Mouse (Mus musculus) lung, adult 2 months (tissue): ENCODE measurements around the gene Setd1b. TPM values are rescaled to one million over a fixed set of nuclear protein-coding genes. Genes with fewer than 3 reads are reported as not detected.

Experiments used
- DNase-seq: peaks from one replicate; pipeline ENCODE4 v3.0.0; 2022
- H3K4me1 ChIP-seq: fragments of 200-500 bp; 2 replicates; pipeline ENCODE4 v1.6.1; 2011; ENCODE audit warnings: low read length; ENCODE audit not compliant: control insufficient read depth, insufficient read depth
- H3K4me3 ChIP-seq: fragments of 200-500 bp; replicated peaks from 2 replicates; pipeline ENCODE3; 2011; ENCODE audit warnings: low read depth, mild to moderate bottlenecking, control low read depth, low read length; ENCODE audit errors: extremely low read depth
- CTCF ChIP-seq: fragments of 200-500 bp; IDR thresholded peaks from 2 replicates; pipeline ENCODE4 v1.5.1; 2011; ENCODE audit warnings: mild to moderate bottlenecking, low read length, control low read depth; ENCODE audit not compliant: insufficient read depth
- POLR2A ChIP-seq: fragments of 200-500 bp; IDR thresholded peaks from 2 replicates; pipeline ENCODE4 v1.6.1; 2011; ENCODE audit warnings: low read depth, mild to moderate bottlenecking, control low read depth, low read length, borderline replicate concordance; ENCODE audit errors: extremely low read depth
- WGBS: fragments of 180-500 bp; shearing (Covaris S2); methylation state at CpG from one replicate; pipeline ENCODE4 v1.1.7; 2018; 5-methylcytosine and 5-hydroxymethylcytosine counted together
- polyA plus RNA-seq: library from polyadenylated mRNA; depleted of rRNA; stranded (reverse); fragments of >200 nt; gene quantifications from 2 replicates; pipeline ENCODE4 v1.2.3, GENCODE M21; 2012

The Setd1b gene
- polyA plus RNA-seq, 1 experiment, result 15.2 TPM

DNA sequence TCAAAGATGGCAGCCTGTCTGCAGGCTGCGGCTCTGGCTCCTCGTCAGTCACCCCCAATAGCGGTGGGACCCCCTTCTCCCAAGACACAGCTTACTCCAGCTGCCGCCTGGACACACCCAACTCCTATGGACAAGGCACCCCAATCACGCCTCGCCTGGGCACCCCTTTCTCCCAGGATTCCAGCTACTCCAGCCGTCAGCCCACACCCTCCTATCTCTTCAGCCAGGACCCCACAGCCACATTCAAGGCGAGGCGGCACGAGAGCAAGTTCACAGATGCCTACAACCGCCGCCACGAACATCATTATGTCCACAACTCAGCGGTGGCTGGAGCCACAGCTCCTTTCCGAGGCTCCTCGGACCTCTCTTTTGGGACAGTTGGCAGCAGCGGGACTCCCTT lies 5.6 kb downstream of the Setd1b start:
- DNase-seq, result no peak
- TF ChIP-seq POLR2A (no peak), CTCF (no peak)
- WGBS, result 81% methylated on average over 17 of the region's 17 CpGs
- Histone ChIP-seq H3K4me1 (peaks cover 19% of the 10 kb centered on the region), H3K4me3 (no peak overlapping the region)

DNA sequence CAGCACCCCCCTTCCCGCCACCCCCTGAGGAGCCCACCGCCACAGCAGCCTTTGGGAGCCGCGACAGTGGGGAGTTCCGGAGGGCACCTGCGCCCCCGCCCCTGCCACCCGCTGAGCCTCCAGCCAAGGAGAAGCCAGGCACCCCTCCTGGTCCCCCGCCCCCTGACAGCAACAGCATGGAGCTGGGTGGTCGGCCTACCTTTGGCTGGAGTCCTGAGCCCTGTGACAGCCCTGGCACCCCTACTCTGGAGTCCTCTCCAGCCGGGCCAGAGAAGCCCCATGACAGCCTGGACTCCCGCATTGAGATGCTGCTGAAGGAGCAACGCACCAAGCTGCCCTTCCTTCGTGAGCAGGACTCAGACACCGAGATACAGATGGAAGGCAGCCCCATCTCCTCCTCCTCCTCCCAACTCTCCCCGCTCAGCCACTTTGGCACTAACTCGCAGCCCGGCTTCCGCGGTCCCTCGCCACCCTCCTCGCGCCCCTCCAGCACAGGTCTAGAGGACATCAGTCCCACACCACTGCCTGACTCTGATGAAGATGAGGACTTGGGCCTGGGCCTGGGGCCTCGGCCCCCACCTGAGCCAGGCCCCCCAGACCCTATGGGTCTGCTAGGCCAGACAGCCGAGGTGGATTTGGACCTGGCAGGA lies 6.2 kb downstream of the Setd1b start:
- 83% methylated on average over 25 of the region's 25 CpGs for WGBS
- TF ChIP-seq POLR2A (no peak), CTCF (no peak)
- Histone ChIP-seq H3K4me1 (peaks cover 19% of the 10 kb centered on the region), H3K4me3 (no peak overlapping the region)
- no peak for DNase-seq

DNA sequence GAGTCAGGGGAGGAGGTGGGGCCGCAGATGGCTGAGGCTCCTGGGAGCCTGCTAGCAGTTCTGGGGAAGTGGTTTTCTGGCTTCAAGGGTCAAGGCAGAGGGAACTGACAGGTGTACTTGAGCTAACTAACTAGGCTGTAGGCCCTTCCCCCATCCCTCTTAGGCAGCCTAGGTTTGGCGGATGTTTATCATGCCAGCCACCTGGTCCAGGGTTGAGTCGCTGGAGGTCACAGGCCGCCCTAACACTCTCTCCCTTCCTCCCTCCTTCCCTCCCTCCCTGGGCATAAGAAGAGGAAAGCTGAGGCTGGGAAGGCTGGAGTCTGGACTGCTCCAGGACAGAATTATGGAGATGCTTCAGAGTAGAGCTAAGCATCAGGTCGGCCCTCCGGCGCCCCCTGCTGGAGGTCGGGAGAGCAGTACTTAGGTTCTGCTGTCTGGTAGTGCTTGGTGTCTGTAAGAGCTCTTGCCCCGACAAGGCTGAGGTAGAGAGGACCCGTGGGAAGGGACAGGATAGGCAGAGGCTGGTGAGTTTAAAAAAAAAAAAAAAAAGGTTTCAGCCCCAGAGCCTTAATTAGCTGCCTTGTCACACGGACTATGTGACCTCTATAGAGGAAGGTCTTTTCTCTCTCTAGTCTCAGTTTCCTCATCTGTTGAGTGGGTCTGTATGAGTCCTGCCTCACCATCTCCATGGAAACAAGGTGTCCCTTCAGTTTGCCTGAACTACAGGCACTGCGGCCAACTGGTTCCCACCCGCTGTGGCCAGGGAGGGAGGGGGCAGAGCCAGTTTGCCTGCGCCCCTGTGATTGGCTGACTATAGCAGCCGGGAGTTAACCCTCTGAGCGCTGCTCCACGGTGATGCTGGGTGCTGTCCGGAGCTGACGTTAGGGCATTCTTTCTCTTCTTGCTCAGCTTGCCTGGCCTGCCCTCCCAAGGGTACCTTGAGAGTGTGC lies 7.7 kb downstream of the Setd1b start:
- H3K4me3 ChIP-seq, result peak overlapping the region; percentile 71
- TF ChIP-seq CTCF (peak; percentile 90), POLR2A (0 out of 2 replicates have a peak, but pooled peaks have one; percentile 35)
- peaks cover 15% of the 10 kb centered on the region for H3K4me1 ChIP-seq
- WGBS, result 4% methylated on average over 19 of the region's 19 CpGs
- DNase-seq, result peak; percentile 90

DNA sequence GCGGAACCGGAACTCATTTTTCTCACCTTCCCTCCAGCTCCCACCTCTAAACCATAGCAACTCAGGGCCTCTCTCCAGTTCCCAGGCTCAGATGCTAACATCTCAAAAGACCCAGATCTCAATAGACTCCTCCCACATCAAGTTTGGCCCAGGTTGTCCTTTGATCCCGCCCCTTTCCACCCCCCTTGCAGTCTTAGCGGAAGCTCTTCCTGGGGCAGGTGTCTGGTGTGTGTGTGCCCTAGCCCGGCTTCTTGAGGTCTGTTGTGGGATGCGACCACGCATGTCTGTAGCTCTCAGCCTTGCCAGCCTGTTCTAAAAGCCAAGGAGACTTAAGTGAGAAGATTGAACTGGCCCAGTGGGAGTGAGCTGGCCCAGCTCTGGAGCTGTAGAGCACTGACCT lies 8.6 kb downstream of the Setd1b start:
- Histone ChIP-seq H3K4me1 (peaks cover 15% of the 10 kb centered on the region), H3K4me3 (no peak overlapping the region)
- WGBS, result 10% methylated on average over 7 of the region's 7 CpGs
- peak; percentile 38 for DNase-seq
- TF ChIP-seq POLR2A, result no peak

DNA sequence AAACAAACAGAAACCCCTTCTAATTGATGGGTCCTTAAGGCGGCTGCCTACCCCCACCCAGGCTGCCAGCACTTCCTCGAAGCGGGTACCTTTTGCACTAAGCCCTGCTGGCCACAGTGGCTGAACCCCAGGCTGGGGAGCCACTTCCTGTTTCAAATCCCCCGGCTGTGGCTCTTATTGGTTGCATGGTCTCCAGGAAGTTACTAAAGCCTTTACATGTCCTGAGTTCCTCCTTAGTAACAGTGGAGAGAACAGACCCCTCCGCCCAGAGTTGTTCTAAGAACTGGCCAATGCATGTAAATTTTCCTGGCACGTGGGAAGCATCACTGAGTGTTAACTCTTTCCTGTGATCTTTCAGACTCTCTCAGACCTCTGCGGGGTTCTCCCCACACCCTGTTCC lies 9.1 kb downstream of the Setd1b start:
- no peak for DNase-seq
- TF ChIP-seq CTCF (no peak), POLR2A (no peak)
- Histone ChIP-seq H3K4me1 (peaks cover 15% of the 10 kb centered on the region), H3K4me3 (no peak overlapping the region)
- WGBS, result 16% methylated on average over 7 of the region's 7 CpGs

DNA sequence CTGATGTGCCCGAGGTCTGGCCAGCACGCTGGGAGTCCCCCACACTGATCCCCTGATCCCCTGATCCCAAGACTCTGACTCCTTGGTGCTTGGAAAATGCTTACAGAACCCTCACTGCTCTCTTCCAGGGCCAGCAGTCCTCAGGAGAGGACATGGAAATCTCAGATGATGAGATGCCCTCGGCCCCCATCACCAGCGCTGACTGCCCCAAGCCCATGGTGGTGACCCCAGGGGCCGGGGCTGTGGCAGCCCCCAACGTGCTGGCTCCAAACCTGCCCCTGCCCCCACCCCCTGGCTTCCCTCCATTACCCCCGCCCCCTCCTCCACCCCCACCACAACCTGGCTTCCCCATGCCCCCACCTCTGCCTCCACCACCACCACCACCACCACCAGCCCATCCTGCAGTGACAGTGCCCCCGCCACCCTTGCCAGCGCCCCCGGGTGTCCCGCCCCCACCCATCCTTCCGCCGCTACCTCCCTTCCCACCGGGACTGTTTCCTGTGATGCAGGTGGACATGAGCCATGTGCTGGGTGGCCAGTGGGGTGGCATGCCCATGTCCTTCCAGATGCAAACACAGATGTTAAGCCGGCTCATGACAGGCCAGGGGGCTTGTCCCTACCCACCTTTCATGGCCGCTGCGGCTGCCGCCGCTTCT lies 9.8 kb downstream of the Setd1b start:
- 91% methylated on average over 19 of the region's 19 CpGs for WGBS
- H3K4me3 ChIP-seq, result no peak overlapping the region
- H3K4me1 ChIP-seq, result peaks cover 15% of the 10 kb centered on the region
- no peak for DNase-seq
- TF ChIP-seq POLR2A (no peak), CTCF (no peak)

DNA sequence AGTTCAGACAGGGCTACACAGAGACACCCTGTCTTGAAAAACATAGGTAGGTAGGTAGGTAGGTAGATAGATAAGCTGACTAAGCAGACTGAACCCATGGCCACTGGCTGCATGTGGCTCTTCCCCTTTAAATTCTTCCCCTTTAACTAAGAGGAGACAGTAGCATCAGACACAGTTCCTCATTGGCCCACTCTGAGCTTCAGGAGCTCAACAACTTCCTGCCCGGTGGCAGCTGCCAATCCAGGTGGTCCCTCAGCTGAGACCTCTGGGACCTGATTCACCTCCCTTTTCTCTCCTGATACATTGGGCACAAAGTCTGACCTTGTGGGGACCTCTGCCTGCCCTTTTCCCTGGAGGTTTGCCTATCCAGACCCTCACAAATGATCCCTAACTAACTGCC lies 10.9 kb downstream of the Setd1b start:
- WGBS, result 50% methylated on average over 1 of the region's 1 CpGs
- no peak for DNase-seq
- Histone ChIP-seq H3K4me3 (no peak overlapping the region), H3K4me1 (peaks cover 15% of the 10 kb centered on the region)
- TF ChIP-seq CTCF (no peak), POLR2A (no peak)

DNA sequence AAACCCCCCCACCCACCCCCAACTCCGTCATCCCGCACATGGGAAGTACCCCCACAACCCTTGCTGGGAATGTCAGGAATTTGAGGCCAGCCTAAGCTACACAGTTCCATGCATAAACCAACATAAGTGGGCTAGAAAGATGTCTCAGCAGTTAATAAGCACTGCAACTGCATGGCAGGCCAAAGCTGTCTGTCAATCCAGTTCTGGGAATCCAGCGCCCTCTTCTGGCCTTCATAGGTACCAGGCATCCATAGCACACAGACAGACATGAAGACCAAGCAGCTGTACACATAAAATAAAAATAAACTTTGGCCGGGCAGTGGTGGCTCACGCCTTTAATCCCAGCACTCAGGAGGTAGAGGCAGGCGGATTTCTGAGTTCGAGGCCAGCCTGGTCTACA lies 13.4 kb downstream of the Setd1b start:
- WGBS, result 31% methylated on average over 7 of the region's 7 CpGs
- Histone ChIP-seq H3K4me3 (no peak overlapping the region), H3K4me1 (peaks cover 3% of the 10 kb centered on the region)
- DNase-seq, result peak; percentile 63
- TF ChIP-seq CTCF (peak; percentile 85), POLR2A (no peak)

DNA sequence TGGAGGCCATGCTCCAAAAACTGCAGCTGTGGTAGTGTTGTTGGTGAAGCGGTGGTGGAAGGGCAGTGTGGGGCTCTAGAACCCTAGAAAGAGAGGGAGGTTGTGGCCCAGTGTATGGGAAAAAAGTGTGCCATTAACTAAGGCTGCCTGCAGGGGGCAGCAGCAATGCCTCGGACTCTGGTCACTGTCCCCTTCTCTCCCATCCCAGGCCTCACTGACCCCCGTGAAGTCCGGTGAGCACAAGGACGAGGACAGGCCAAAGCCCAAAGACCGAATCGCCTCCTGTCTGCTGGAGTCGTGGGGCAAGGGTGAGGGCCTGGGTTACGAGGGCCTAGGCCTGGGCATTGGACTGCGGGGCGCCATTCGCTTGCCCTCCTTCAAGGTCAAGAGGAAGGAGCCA lies 14.8 kb downstream of the Setd1b start:
- peak; percentile 49 for TF ChIP-seq CTCF
- no peak for TF ChIP-seq POLR2A
- H3K4me3 ChIP-seq, result no peak overlapping the region
- no peak for DNase-seq
- WGBS, result 88% methylated on average over 12 of the region's 12 CpGs
- H3K4me1 ChIP-seq, result no peaks in the 10 kb centered on the region
